Mouse (Mus musculus) ovary, adult 10 weeks (tissue): ENCODE results near the gene C1ql2. TPM values are rescaled to one million over a fixed set of nuclear protein-coding genes. Genes with fewer than 3 reads are reported as not detected.

Experiments
- polyA plus RNA-seq: library from polyadenylated mRNA; stranded (reverse); fragments of 350-450 nt; fragmentation: Illumina TruSeq; extraction: RNeasy Lipid Tissue Mini Kit (QIAGEN cat#74804); gene quantifications from one replicate; pipeline ENCODE4 v1.2.3, GENCODE M21; 2014

The C1ql2 gene
- polyA plus RNA-seq = not detected

DNA sequence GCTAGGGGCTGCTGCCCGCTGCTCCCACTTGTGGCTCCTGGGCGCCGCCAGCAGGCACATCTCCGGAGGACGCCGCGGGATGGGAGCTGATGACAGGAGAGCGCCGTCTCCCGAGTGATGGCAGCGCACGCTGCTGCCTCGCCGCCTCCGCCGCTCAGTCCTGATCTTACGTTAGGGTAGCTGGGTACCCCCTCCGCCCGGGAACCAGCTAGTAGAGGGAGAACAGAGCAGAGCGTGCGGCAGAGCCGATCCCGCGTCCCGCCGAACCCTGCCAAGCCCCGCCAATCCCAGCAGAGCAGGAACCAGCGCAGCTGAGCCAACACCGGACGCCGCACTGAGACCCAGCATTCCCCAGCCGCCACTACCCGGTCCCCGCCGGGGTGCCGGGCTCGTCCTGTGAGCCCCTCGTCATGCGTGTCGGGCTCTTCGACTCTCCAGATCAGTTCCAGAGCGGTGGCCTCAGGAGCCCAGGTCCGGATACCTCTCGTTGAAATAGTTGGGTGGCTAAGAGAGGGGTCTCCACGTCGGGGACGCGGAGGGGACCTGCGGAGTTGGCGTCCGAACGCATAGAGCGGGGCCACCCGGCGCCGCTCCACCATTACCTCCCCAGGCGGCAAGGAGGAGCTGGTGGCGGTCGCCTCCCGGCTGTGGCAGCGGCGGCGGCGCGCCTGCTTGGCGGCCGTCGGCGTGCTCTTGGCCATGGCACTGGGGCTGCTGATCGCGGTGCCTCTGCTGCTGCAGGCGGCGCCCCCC lies at the start of gene C1ql2:
TSS of gene C1ql2 (plus strand) at position 164 of the 753 bp plus-strand sequence.

Other genes starting within 250 kb of the C1ql2 start
- 245 TPM for gene Dbi, start 219.5 kb upstream of the C1ql2 start, polyA plus RNA-seq
- 25.2 TPM for gene 3110009E18Rik, start 219.4 kb upstream of the C1ql2 start, polyA plus RNA-seq
- 14.2 TPM for gene Steap3, start 67.9 kb upstream of the C1ql2 start, polyA plus RNA-seq
- gene Marco, start 164.4 kb downstream of the C1ql2 start, polyA plus RNA-seq = not detected